Mouse (Mus musculus): ENCODE results near the gene Uhmk1.

GRCm38 (mm10) chr1:170155761-170156160, 59.4 kb downstream of the Uhmk1 start:
- no peak for TF ChIP-seq CTCF (IDR thresholded peaks at IDR 0.05; ENCODE audit: low read depth)
- no peak for TF ChIP-seq EP300 (IDR thresholded peaks at IDR 0.05; ENCODE audit: low read depth)
